Mouse (Mus musculus) neural tube, embryonic 12.5 days (tissue): ENCODE measurements at regions not wholly inside any gene's neighbourhood (a gene's known extent, or its start where the extent isn't known, plus 50 kb on each side); places are given as distances from the start of the nearest gene placed in this dataset.

Experiments used
- ATAC-seq: fragments of 200-750 bp; cut with Nextera tagmentation; 2 replicates; pipeline ENCODE4 v1.8.0; 2017; ENCODE audit warnings: low read depth, mild to moderate bottlenecking, moderate TSS enrichment, moderate library complexity; ENCODE audit not compliant: low FRiP score
- H3K27ac ChIP-seq: fragments of 300-500 bp; sonication (generic); 2 replicates; pipeline ENCODE4 v1.5.1; 2016
- H3K27me3 ChIP-seq: fragments of 300-500 bp; sonication (generic); replicated peaks from 2 replicates; pipeline ENCODE4 v1.6.1; 2016; ENCODE audit warnings: mild to moderate bottlenecking
- H3K36me3 ChIP-seq: fragments of 300-500 bp; sonication (generic); 2 replicates; pipeline ENCODE4 v1.6.1; 2016; ENCODE audit warnings: mild to moderate bottlenecking
- H3K4me1 ChIP-seq: fragments of 300-500 bp; sonication (generic); 2 replicates; pipeline ENCODE4 v1.6.1; 2016
- H3K4me2 ChIP-seq: fragments of 300-500 bp; sonication (generic); replicated peaks from 2 replicates; pipeline ENCODE4 v1.6.1; 2016; ENCODE audit warnings: mild to moderate bottlenecking
- H3K4me3 ChIP-seq: fragments of 300-500 bp; sonication (generic); 2 replicates; pipeline ENCODE4 v1.5.1; 2016
- H3K9ac ChIP-seq: fragments of 300-500 bp; sonication (generic); 2 replicates; pipeline ENCODE4 v1.6.1; 2016; ENCODE audit warnings: mild to moderate bottlenecking
- H3K9me3 ChIP-seq: fragments of 300-500 bp; sonication (generic); 2 replicates; pipeline ENCODE4 v1.6.1; 2016; ENCODE audit warnings: mild to moderate bottlenecking
- WGBS: fragments of 180-500 bp; shearing (Covaris S2); methylation state at CpG from one replicate; pipeline ENCODE4 v1.1.7; 2016; 5-methylcytosine and 5-hydroxymethylcytosine counted together

DNA sequence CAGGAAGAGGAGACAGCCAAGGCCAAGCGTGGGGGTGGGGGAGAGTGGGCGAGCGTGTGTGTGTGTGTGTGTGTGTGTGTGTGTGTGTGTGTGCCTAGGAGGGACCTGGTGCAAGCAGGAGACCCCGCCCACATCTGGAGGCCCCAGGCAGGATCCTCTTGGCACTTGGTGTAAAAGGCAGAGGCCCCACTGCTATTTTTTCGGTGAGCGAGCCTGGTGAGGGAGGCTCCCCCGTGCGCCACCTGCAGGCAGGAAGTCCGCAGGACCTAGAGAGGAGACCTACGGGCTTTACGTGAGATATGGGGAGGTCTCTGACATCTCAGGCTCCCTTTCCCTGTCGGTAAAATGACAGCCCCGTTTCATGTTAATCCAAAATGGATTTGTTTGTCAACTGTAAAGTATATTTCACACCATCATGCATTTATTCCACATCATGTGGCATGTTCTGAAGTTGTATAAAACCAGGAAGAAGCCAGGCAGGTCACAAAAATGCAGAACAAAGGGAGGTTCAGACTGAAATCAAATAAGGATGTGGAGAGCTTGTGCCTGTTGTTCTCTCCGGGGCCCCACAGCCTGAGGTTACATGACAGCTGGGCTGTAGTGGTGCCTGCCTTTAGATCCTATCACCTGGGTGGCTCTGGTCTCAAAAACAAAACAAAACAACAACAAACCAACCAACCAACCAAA, 89.3 kb upstream of the Tmpo start:
- H3K4me2 ChIP-seq: peak overlapping the region; percentile 32
- no peaks in the 10 kb centered on the region for H3K9me3 ChIP-seq
- WGBS: 22% methylated on average over 14 of the region's 14 CpGs
- no peak overlapping the region for H3K9ac ChIP-seq
- no peak overlapping the region for H3K27ac ChIP-seq
- ATAC-seq: peak; percentile 81
- H3K4me1 ChIP-seq: peaks cover 11% of the 10 kb centered on the region
- H3K4me3 ChIP-seq: no peak overlapping the region
- no peaks in the 10 kb centered on the region for H3K27me3 ChIP-seq
- no peaks in the 10 kb centered on the region for H3K36me3 ChIP-seq

DNA sequence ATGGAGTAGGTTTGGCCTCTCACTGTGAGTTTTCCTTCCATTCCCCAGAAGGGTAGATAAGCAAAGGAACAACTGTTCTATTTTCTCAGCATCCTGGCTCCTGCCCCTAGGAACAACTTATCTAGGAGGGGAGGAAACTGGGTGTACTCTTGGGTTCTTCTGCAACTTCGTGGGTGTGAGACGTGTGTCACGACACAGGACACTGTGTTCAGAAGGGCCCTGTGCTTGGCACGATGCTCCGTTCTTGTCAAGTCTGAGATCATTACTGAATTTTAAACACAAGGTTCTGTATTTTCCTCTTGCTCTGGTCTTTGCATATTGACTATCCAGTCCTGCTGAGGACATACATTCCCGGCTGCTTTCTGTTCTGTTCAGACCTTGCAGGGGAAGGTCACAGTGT, 86.8 kb upstream of the Tmpo start:
- no peaks in the 10 kb centered on the region for H3K36me3 ChIP-seq
- no peak overlapping the region for H3K4me2 ChIP-seq
- no peak overlapping the region for H3K4me3 ChIP-seq
- whole genome bisulfite sequencing: 94% methylated on average over 6 of the region's 6 CpGs
- H3K4me1 ChIP-seq: peaks cover 11% of the 10 kb centered on the region
- no peaks in the 10 kb centered on the region for H3K9me3 ChIP-seq
- no peak for ATAC-seq
- H3K27me3 ChIP-seq: no peaks in the 10 kb centered on the region
- no peak overlapping the region for H3K27ac ChIP-seq
- no peak overlapping the region for H3K9ac ChIP-seq

GRCm38 (mm10) chr10:91260416-91260815, 79.3 kb upstream of the Tmpo start:
- H3K4me2 ChIP-seq: no peak overlapping the region
- H3K36me3 ChIP-seq: no peaks in the 10 kb centered on the region
- no peaks in the 10 kb centered on the region for H3K27me3 ChIP-seq
- H3K9me3 ChIP-seq: no peaks in the 10 kb centered on the region
- no peak overlapping the region for H3K9ac ChIP-seq
- no peak overlapping the region for H3K27ac ChIP-seq
- 92% methylated on average over 10 of the region's 10 CpGs for WGBS
- no peaks in the 10 kb centered on the region for H3K4me1 ChIP-seq
- ATAC-seq: no peak
- H3K4me3 ChIP-seq: no peak overlapping the region

GRCm38 (mm10) chr10:91249681-91250195, 68.6 kb upstream of the Tmpo start:
- H3K9me3 ChIP-seq: no peaks in the 10 kb centered on the region
- no peak overlapping the region for H3K27ac ChIP-seq
- H3K27me3 ChIP-seq: no peaks in the 10 kb centered on the region
- ATAC-seq: no peak
- no peak overlapping the region for H3K4me3 ChIP-seq
- H3K9ac ChIP-seq: no peak overlapping the region
- H3K4me2 ChIP-seq: peak overlapping the region; percentile 33
- 53% methylated on average over 18 of the region's 18 CpGs for WGBS
- H3K36me3 ChIP-seq: no peaks in the 10 kb centered on the region
- no peaks in the 10 kb centered on the region for H3K4me1 ChIP-seq

DNA sequence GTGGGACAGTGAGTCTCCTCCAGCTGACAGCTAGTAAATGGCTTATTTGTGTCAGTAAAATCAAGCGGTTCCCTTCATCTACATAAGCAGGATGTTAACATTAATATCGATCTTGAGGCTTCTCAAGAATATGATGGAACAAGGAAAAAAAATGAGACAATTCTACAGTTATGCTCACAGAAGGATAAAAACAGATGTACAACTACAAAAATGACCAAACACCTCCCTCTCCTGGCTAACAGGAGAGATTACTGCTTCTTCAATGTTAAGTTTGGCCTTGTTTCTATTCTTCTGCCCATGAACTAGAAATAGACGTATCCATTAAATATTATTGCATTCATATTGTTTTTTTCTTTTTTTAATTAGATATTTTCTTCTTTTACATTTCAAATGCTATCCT, 63.2 kb upstream of the Tmpo start:
- H3K36me3 ChIP-seq: no peaks in the 10 kb centered on the region
- no peaks in the 10 kb centered on the region for H3K27me3 ChIP-seq
- H3K9me3 ChIP-seq: no peaks in the 10 kb centered on the region
- no peak overlapping the region for H3K4me3 ChIP-seq
- 86% methylated on average over 3 of the region's 3 CpGs for WGBS
- no peak overlapping the region for H3K9ac ChIP-seq
- peaks cover 10% of the 10 kb centered on the region; the same call in 1 of the 2 replicates for H3K4me1 ChIP-seq
- ATAC-seq: no peak
- no peak overlapping the region for H3K27ac ChIP-seq
- H3K4me2 ChIP-seq: no peak overlapping the region

GRCm38 (mm10) chr10:91242491-91243046, 61.5 kb upstream of the Tmpo start:
- no peak overlapping the region for H3K4me3 ChIP-seq
- ATAC-seq: no peak
- no peak overlapping the region for H3K4me2 ChIP-seq
- H3K27ac ChIP-seq: no peak overlapping the region
- H3K4me1 ChIP-seq: peaks cover 10% of the 10 kb centered on the region; the same call in 1 of the 2 replicates
- no peaks in the 10 kb centered on the region for H3K36me3 ChIP-seq
- no peak overlapping the region for H3K9ac ChIP-seq
- H3K27me3 ChIP-seq: no peaks in the 10 kb centered on the region
- no peaks in the 10 kb centered on the region for H3K9me3 ChIP-seq
- 41% methylated on average over 5 of the region's 5 CpGs for WGBS

- Histone ChIP-seq H3K9ac (no peak overlapping the region), H3K27ac (no peak overlapping the region), H3K4me2 (no peak overlapping the region; the same call in 1 of the 2 replicates), H3K4me3 (no peak overlapping the region), H3K36me3 (no peaks in the 10 kb centered on the region), H3K9me3 (no peaks in the 10 kb centered on the region), H3K4me1 (peaks cover 10% of the 10 kb centered on the region; the same call in 1 of the 2 replicates), H3K27me3 (no peaks in the 10 kb centered on the region)
- ATAC-seq: no peak
- WGBS: 48% methylated on average over 7 of the region's 7 CpGs
These were observed 60.5 kb upstream of the Tmpo start for GRCm38 (mm10) chr10:91241611-91242005.

DNA sequence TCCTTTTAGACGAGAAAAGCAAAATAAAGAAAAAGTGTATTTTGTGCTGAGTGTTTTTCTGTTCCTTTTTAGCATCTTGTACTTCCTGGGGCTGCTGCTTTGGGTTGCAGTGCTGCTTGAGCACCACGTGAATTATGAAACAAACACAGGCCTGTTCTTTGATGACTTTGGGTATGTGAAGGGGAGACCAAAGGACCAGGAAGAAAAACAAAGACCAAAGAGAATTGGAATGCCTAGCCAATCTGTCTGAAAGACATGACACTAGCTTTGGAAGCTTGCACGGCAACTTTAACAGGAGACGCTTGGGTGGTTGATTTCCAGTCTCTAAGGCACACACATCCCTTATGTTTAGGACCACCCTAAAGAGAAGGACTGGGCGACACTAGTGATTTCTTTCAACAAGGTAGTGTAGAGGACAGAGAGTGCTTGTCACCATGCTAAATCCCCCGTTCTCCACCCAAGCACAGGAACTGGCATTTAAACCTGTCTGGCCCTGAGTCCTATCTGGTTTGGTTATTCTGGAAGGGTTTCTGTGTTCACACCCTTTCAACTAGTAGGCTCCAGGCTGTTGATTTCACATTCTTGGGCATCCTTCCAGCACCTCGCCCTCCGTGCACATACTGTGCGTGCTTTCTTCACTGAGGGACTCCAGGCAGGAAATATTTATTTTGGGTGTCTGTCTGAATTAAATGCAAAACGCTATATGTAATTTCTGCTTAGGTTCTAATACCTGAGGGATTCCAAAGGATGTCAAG, 59.9 kb upstream of the Tmpo start:
- 56% methylated on average over 10 of the region's 10 CpGs for WGBS
- H3K27ac ChIP-seq: no peak overlapping the region
- no peak for ATAC-seq
- H3K9ac ChIP-seq: no peak overlapping the region
- no peak overlapping the region for H3K4me3 ChIP-seq
- H3K9me3 ChIP-seq: no peaks in the 10 kb centered on the region
- H3K4me1 ChIP-seq: peaks cover 10% of the 10 kb centered on the region; the same call in 1 of the 2 replicates
- no peak overlapping the region; the same call in 1 of the 2 replicates for H3K4me2 ChIP-seq
- no peaks in the 10 kb centered on the region for H3K36me3 ChIP-seq
- no peaks in the 10 kb centered on the region for H3K27me3 ChIP-seq

GRCm38 (mm10) chr10:91240320-91240719, 59.2 kb upstream of the Tmpo start:
- H3K4me2 ChIP-seq: no peak overlapping the region
- H3K9me3 ChIP-seq: no peaks in the 10 kb centered on the region
- no peak overlapping the region for H3K9ac ChIP-seq
- H3K4me1 ChIP-seq: peaks cover 10% of the 10 kb centered on the region; the same call in 1 of the 2 replicates
- WGBS: 81% methylated on average over 7 of the region's 7 CpGs
- no peak overlapping the region for H3K27ac ChIP-seq
- H3K27me3 ChIP-seq: no peaks in the 10 kb centered on the region
- H3K4me3 ChIP-seq: no peak overlapping the region
- no peak for ATAC-seq
- no peaks in the 10 kb centered on the region for H3K36me3 ChIP-seq

DNA sequence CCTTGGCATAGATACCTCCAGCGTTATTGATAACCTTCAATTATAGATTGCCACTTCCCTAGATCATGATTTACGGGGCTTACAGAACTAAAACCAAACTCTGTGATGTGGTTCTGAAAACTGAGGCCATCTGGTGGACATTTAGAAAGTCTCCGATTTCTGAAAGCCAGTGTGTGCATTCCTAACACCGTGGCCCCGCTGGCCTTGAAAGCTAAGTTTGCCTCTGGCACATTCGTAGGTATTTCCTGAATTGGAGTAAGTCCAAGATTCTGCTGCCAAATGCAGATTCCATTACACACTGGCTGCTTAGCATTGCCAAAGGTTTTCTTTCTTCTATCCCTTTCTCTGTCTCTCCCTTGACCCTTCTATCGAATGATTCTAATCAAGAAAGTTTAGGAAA, 55.7 kb upstream of the Tmpo start:
- Histone ChIP-seq H3K27ac (no peak overlapping the region), H3K4me1 (peaks cover 8% of the 10 kb centered on the region; the same call in 1 of the 2 replicates), H3K4me3 (no peak overlapping the region), H3K4me2 (no peak overlapping the region), H3K9ac (no peak overlapping the region), H3K36me3 (no peaks in the 10 kb centered on the region), H3K9me3 (no peaks in the 10 kb centered on the region), H3K27me3 (no peaks in the 10 kb centered on the region)
- WGBS: 43% methylated on average over 7 of the region's 7 CpGs
- ATAC-seq: no peak

DNA sequence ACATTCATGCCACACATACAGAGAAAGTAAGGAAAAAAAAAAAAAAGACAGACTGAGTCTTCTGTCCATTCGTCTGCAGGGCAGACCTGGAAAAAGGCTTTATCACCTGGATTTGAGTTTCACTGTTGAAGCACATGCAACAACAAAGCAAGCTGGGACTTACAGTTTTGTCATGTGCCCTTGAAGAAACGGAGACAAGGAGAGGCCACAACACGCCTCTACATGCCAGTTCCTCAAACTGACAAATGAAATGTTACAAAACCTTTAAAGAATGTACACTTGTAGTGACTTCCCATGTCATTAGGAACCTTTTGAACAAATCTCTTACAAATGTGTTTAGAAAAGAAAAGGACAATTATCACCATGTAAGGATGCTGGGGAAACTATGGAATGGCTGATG, 53.6 kb upstream of the Tmpo start:
- Histone ChIP-seq H3K4me3 (no peak overlapping the region), H3K9ac (no peak overlapping the region), H3K4me2 (no peak overlapping the region), H3K36me3 (no peaks in the 10 kb centered on the region), H3K27ac (no peak overlapping the region), H3K4me1 (peaks cover 3% of the 10 kb centered on the region; the same call in 1 of the 2 replicates), H3K27me3 (no peaks in the 10 kb centered on the region), H3K9me3 (no peaks in the 10 kb centered on the region)
- ATAC-seq: no peak
- 90% methylated on average over 3 of the region's 3 CpGs for WGBS
